Mouse (Mus musculus) MEL (cell line): ENCODE results near the gene Gcdh.

ENCODE experiments used
- CTCF ChIP-seq, 3 experiments: IDR thresholded peaks in 2 of 3; conservative IDR thresholded peaks in 1 of 3; 2 replicates each; pipeline ENCODE4 v1.5.1; 2011 to 2012; ENCODE audit warnings: low read length in 3 of 3, low read depth in 2 of 3, mild to moderate bottlenecking in 2 of 3, improper control_type of control experiment in 1 of 3, inconsistent platforms in 1 of 3, mixed read lengths in 1 of 3, moderate library complexity in 1 of 3; ENCODE audit not compliant: control insufficient read depth in 1 of 3, insufficient read depth in 1 of 3, poor library complexity in 1 of 3, severe bottlenecking in 1 of 3
- EP300 ChIP-seq, 2 experiments: IDR thresholded peaks; 2 replicates each; pipeline ENCODE4 v1.6.1; 2011; ENCODE audit warnings: improper control_type of control experiment in 2 of 2, low read length in 2 of 2, low read depth in 1 of 2, mild to moderate bottlenecking in 1 of 2
- MXI1 ChIP-seq: IDR thresholded peaks from 2 replicates; pipeline ENCODE4 v1.6.1; 2011; ENCODE audit warnings: mild to moderate bottlenecking, low read depth, low read length, improper control_type of control experiment
- NELFE ChIP-seq: IDR thresholded peaks from 2 replicates; pipeline ENCODE4 v1.6.1; 2011; ENCODE audit warnings: low read depth, low read length, improper control_type of control experiment
- POLR2A ChIP-seq, 2 experiments: IDR thresholded peaks; 2 replicates each; pipeline ENCODE4 v1.6.1; 2011 to 2012; ENCODE audit warnings: low read length in 2 of 2, mild to moderate bottlenecking in 2 of 2, control low read depth in 1 of 2, improper control_type of control experiment in 1 of 2, low read depth in 1 of 2, moderate library complexity in 1 of 2; ENCODE audit not compliant: control insufficient read depth in 1 of 2, insufficient read depth in 1 of 2, poor library complexity in 1 of 2
- TBP ChIP-seq: IDR thresholded peaks from 2 replicates; pipeline ENCODE4 v1.8.0; 2011; ENCODE audit warnings: low read depth, low read length, improper control_type of control experiment
- TCF12 ChIP-seq: IDR thresholded peaks from 2 replicates; pipeline ENCODE4 v1.6.1; 2014; ENCODE audit warnings: low read depth, mild to moderate bottlenecking, inconsistent platforms, low read length, improper control_type of control experiment, moderate library complexity
- UBTF ChIP-seq: IDR thresholded peaks from 2 replicates; pipeline ENCODE4 v1.6.1; 2012; ENCODE audit warnings: low read depth, mild to moderate bottlenecking, inconsistent platforms, low read length, improper control_type of control experiment, moderate library complexity, borderline replicate concordance; ENCODE audit not compliant: insufficient read depth
- USF2 ChIP-seq, 2 experiments: IDR thresholded peaks; 2 replicates each; pipeline ENCODE4 v1.6.1; 2011 to 2012; ENCODE audit warnings: improper control_type of control experiment in 2 of 2, low read length in 2 of 2, borderline replicate concordance in 1 of 2, inconsistent platforms in 1 of 2, low read depth in 1 of 2, mild to moderate bottlenecking in 1 of 2; ENCODE audit not compliant: insufficient read depth in 1 of 2
- ZKSCAN1 ChIP-seq: IDR thresholded peaks from 2 replicates; pipeline ENCODE4 v1.6.1; 2012; ENCODE audit warnings: low read depth, mild to moderate bottlenecking, inconsistent platforms, low read length, improper control_type of control experiment, moderate library complexity

DNA sequence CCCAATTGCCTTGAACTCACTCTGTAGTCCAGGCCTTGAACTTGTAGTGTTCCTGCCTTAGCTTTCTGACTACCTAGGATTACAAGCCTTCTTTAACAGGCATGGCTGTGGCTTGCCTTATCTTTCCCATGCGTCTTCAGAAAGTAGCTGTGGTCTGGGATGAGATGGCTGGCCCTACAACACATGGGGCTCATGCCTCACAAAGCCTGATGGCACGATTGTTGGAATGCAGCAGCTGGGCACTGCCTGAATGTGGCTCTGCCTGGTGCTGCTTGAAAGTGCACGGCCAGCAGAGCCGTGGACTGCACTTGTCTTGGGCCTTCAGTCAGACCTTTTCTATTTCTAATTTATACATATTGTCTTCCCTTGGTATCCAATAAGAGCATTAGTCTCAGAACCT is 9.0 kb downstream of the Gcdh start:
- no peak for TF ChIP-seq TCF12
- no peak for TF ChIP-seq NELFE
- TF ChIP-seq ZKSCAN1, result no peak
- no peak for TF ChIP-seq CTCF (IDR thresholded peaks at IDR 0.05 in 2 of 3, conservative IDR thresholded peaks at IDR 0.05 in 1 of 3; ENCODE audit: control insufficient read depth in 1 of 3, insufficient read depth in 1 of 3, low read depth in 2 of 3, low read length in 3 of 3, poor library complexity in 1 of 3, severe bottlenecking in 1 of 3)
- TF ChIP-seq EP300 (IDR thresholded peaks at IDR 0.05; ENCODE audit: low read depth in 1 of 2, low read length in 2 of 2), result no peak
- no peak for TF ChIP-seq UBTF
- no peak for TF ChIP-seq POLR2A (IDR thresholded peaks at IDR 0.05; ENCODE audit: control insufficient read depth in 1 of 2, insufficient read depth in 1 of 2, low read depth in 1 of 2, low read length in 2 of 2, poor library complexity in 1 of 2)
- no peak for TF ChIP-seq TBP
- TF ChIP-seq USF2 (IDR thresholded peaks at IDR 0.05; ENCODE audit: borderline replicate concordance in 1 of 2, insufficient read depth in 1 of 2, low read depth in 1 of 2, low read length in 2 of 2), result no peak
- no peak for TF ChIP-seq MXI1
